Mouse (Mus musculus) CD4-positive naive resting alpha-beta T cell, adult 76 days (primary cell): ENCODE data around the gene Gabrq. TPM values are rescaled to one million over a fixed set of nuclear protein-coding genes. Genes with fewer than 3 reads are reported as not detected.

Experiments used
- total RNA-seq: library from RNA; stranded (reverse); gene quantifications from one replicate; pipeline ENCODE4 v1.2.4, GENCODE M21; 2023

Gene Gabrq
- total RNA-seq, result not detected

DNA sequence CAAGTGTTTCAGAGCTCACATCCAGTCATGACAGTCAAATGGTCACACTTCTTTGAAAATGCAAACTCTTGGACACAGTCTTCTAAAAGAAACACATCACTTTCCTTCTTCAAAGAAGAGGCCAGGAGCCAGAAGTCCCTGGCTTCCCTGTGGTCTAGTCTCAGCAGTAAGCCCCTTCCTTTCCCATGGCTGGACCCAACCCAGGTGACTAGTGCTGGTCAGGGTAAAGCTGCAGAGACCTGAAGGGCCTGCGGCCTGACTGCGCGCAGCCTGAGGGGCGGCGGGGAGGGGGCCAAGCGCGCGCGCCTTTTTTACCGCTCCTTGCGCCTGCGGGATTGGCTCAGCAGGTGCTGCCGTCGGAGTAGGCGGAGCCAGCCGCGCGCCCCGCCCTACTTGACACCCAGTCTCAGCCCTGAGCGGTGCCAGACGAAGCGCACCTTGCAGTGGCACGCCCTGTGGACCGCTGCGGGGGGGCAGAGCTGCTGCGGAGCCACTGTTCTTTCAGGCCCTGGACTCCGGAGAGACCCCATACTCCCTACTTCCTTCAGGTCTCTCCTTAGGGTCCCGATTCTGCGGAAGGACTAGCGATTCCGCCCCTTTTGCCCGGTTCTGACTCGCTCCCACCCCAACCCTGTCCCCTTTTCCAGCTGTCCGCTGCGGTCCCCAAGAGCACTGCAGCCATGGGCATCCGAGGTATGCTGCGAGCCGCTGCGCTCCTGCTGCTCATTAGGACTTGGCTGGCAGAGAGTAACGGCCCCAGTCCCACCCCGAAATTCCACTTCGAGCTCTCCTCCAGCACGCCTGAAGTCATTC lies at the start of gene Gabrq:
Gene Gabrq, plus strand, starts transcription at position 403 of the 813 bp plus-strand sequence.

Other genes starting within 250 kb of the Gabrq start
- not detected for gene Gabra3, start 168.3 kb upstream of the Gabrq start, total RNA-seq
- 32.0 TPM for gene Cetn2, start 93.2 kb downstream of the Gabrq start, total RNA-seq
- gene Nsdhl, start 93.4 kb downstream of the Gabrq start, total RNA-seq, result 17.6 TPM
- 0.79 TPM for gene Zfp185, start 162.2 kb downstream of the Gabrq start, total RNA-seq
- 0.73 TPM for gene Pnma5, start 211.9 kb downstream of the Gabrq start, total RNA-seq
- gene Pnma3, start 239.6 kb downstream of the Gabrq start, total RNA-seq, result not detected